18 mouse cellular contexts compared by ENCODE assay signal in genomic region chr3:3761346-3761745, GRCm38 (mm10).
"Had no signal": no experiment of that assay in that cellular context is flagged by ENCODE, and none has a peak within 500 bp of the region (broad histone marks: within the 10 kb centered on the region; RNA-seq: fewer than 3 reads in every experiment).

No protein-coding gene starts in this region.

- H3K4me1 ChIP-seq: limb, embryonic 15.5 days; liver, embryonic 12.5 days; midbrain, embryonic 10.5 days; midbrain, embryonic 13.5 days; midbrain, embryonic 15.5 days; neural tube, embryonic 13.5 days; neural tube, embryonic 15.5 days had no signal

- H3K4me2 ChIP-seq: limb, embryonic 15.5 days; liver, embryonic 12.5 days; midbrain, embryonic 13.5 days; midbrain, embryonic 15.5 days; neural tube, embryonic 13.5 days; neural tube, embryonic 15.5 days had no signal

- H3K4me3 ChIP-seq: limb, embryonic 15.5 days; liver, embryonic 12.5 days; midbrain, embryonic 10.5 days; midbrain, embryonic 13.5 days; midbrain, embryonic 15.5 days; myocyte; neural tube, embryonic 13.5 days; neural tube, embryonic 15.5 days had no signal

- ATAC-seq: liver, embryonic 12.5 days; midbrain, embryonic 13.5 days; midbrain, embryonic 15.5 days had no signal

- H3K9ac ChIP-seq: limb, embryonic 15.5 days; liver, embryonic 12.5 days; liver, embryonic 14.5 days; midbrain, embryonic 13.5 days; midbrain, embryonic 15.5 days; neural tube, embryonic 13.5 days; neural tube, embryonic 15.5 days had no signal

- H3K9me3 ChIP-seq: limb, embryonic 15.5 days; liver, embryonic 12.5 days; midbrain, embryonic 10.5 days; midbrain, embryonic 13.5 days; midbrain, embryonic 15.5 days; neural tube, embryonic 13.5 days; neural tube, embryonic 15.5 days had no signal

- H3K36me3 ChIP-seq: limb, embryonic 15.5 days; liver, embryonic 12.5 days; midbrain, embryonic 10.5 days; midbrain, embryonic 13.5 days; midbrain, embryonic 15.5 days; neural tube, embryonic 13.5 days; neural tube, embryonic 15.5 days had no signal

- DNase-seq: lung, postnatal 10 days; retina, postnatal 1 day; right cerebral cortex, adult 18-20 months; right cerebral cortex, postnatal 25 days; right cerebral cortex, postnatal 4 days; spleen, adult 18-20 months; thymus, adult 2 months; thymus, postnatal 25 days; thymus, postnatal 4 days had no signal

- H3K27me3 ChIP-seq: limb, embryonic 15.5 days; liver, embryonic 12.5 days; midbrain, embryonic 13.5 days; midbrain, embryonic 15.5 days; neural tube, embryonic 13.5 days; neural tube, embryonic 15.5 days had no signal

- H3K27ac ChIP-seq: limb, embryonic 15.5 days; liver, embryonic 12.5 days; liver, embryonic 14.5 days; midbrain, embryonic 10.5 days; midbrain, embryonic 13.5 days; midbrain, embryonic 15.5 days; neural tube, embryonic 13.5 days; neural tube, embryonic 15.5 days had no signal
